In the genomic region with DNA sequence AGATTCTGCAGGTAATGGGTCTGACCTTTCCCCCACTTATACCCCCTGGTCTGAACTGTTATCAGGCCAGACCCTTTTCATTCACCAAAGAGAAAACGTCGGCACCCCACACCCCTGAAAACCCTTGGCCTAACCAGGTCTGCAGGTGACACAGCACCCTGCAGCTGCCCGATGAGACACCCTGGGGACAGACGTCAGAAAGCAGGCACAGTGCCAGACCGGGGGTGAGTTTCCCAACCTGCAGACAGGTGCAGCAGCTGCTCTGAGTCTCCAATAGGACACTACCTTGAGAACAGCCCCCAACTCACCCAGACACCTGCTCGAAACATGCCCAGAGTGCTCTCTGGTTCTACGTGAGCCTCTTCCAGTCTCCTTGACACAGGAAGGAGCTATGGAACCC, we compare ENCODE assay signal across 37 mouse cellular contexts. TPM values are rescaled to one million over a fixed set of nuclear protein-coding genes. Genes with fewer than 3 reads are reported as not detected.
"Had no signal": no experiment of that assay in that cellular context is flagged by ENCODE, and none has a peak within 500 bp of the region (broad histone marks: within the 10 kb centered on the region; RNA-seq: fewer than 3 reads in every experiment).

No protein-coding gene starts in this region.

- H3K9me3 ChIP-seq: heart, embryonic 10.5 days; heart, embryonic 12.5 days; heart, embryonic 13.5 days; heart, embryonic 15.5 days; hindbrain, embryonic 10.5 days; hindbrain, embryonic 12.5 days; hindbrain, embryonic 13.5 days; hindbrain, embryonic 15.5 days; intestine, embryonic 15.5 days; kidney, embryonic 15.5 days had no signal

- H3K27me3 ChIP-seq: heart, embryonic 12.5 days; heart, embryonic 15.5 days; hindbrain, embryonic 15.5 days; intestine, embryonic 15.5 days; kidney, embryonic 15.5 days had no signal

- H3K9ac ChIP-seq: heart, embryonic 12.5 days; heart, embryonic 13.5 days; heart, embryonic 15.5 days; hindbrain, embryonic 12.5 days; hindbrain, embryonic 13.5 days; hindbrain, embryonic 14.5 days; hindbrain, embryonic 15.5 days; intestine, embryonic 15.5 days; kidney, embryonic 15.5 days had no signal

- ATAC-seq: hindbrain, embryonic 16.5 days; hindbrain, postnatal 0 days; inflammation-experienced regulatory T-cells, adult 6 months; intestine, embryonic 15.5 days; intestine, embryonic 16.5 days; intestine, postnatal 0 days had no signal

- H3K4me3 ChIP-seq: heart, embryonic 10.5 days; heart, embryonic 12.5 days; heart, embryonic 13.5 days; heart, embryonic 15.5 days; hindbrain, embryonic 10.5 days; hindbrain, embryonic 12.5 days; hindbrain, embryonic 13.5 days; hindbrain, embryonic 15.5 days; intestine, embryonic 15.5 days; kidney, embryonic 15.5 days; layer of hippocampus, adult 2 months had no signal

- H3K27ac ChIP-seq: heart, embryonic 10.5 days; heart, embryonic 13.5 days; heart, embryonic 15.5 days; hindbrain, embryonic 10.5 days; hindbrain, embryonic 12.5 days; hindbrain, embryonic 13.5 days; hindbrain, embryonic 14.5 days; hindbrain, embryonic 15.5 days; hindbrain, postnatal 0 days; intestine, embryonic 15.5 days; kidney, embryonic 15.5 days; kidney, postnatal 0 days; layer of hippocampus, adult 2 months had no signal

- H3K36me3 ChIP-seq: heart, embryonic 15.5 days had no signal

- DNase-seq: heart, postnatal 10 days; heart, postnatal 14 days; heart, postnatal 36 days; heart, postnatal 4 days; kidney, adult 18-20 months; kidney, adult 2 months; kidney, adult 8-10 months; kidney, adult 9 months; kidney, postnatal 14 days; kidney, postnatal 36 days; kidney, postnatal 4 days; layer of hippocampus, adult 9-11 months; layer of hippocampus, postnatal 36 days had no signal

- H3K4me2 ChIP-seq: heart, embryonic 11.5 days; heart, embryonic 12.5 days; heart, embryonic 13.5 days; heart, embryonic 15.5 days; hindbrain, embryonic 12.5 days; hindbrain, embryonic 13.5 days; hindbrain, embryonic 14.5 days; hindbrain, embryonic 15.5 days; intestine, embryonic 15.5 days; kidney, embryonic 15.5 days had no signal

RNA-seq across cellular contexts. Expression of a gene that starts 9.4 kb away (rescaled TPM):
- total RNA-seq: heart, adult 8-10 months; heart, postnatal 10 days; heart, postnatal 14 days; heart, postnatal 25 days; heart, postnatal 36 days; heart, postnatal 4 days; hematopoietic stem cell, adult 5-6 weeks; layer of hippocampus, adult 18-20 months; layer of hippocampus, postnatal 25 days; layer of hippocampus, postnatal 36 days had no signal

RNA-seq across cellular contexts. Expression of a gene that starts 19.6 kb away (rescaled TPM):
- total RNA-seq: hematopoietic stem cell, adult 5-6 weeks had no signal
- polyA plus RNA-seq: inflammation-experienced regulatory T-cells, adult 6 months had no signal

RNA-seq across cellular contexts. Expression of a gene that starts 21.3 kb away (rescaled TPM):
- polyA plus RNA-seq: inflammation-experienced regulatory T-cells, adult 6 months had no signal
